Mouse (Mus musculus): ENCODE measurements around the gene Ttc8.

GRCm38 (mm10) chr12:99010044-99010443, 89.7 kb downstream of the Ttc8 start:
- TF ChIP-seq CTCF (IDR thresholded peaks at IDR 0.05; ENCODE audit: extremely low read depth, insufficient read depth, insufficient read length, insufficient replicate concordance) (no peak), POLR2A (IDR thresholded peaks at IDR 0.05; ENCODE audit: low read depth, low read length) (no peak)

Data from spleen, adult 2 months (tissue).